Mouse (Mus musculus) small intestine, adult 2 months (tissue): Measurements from ENCODE around the gene Il11. TPM values are rescaled to one million over a fixed set of nuclear protein-coding genes. Genes with fewer than 3 reads are reported as not detected.

Source experiments
- H3K27ac ChIP-seq: fragments of 200-500 bp; 2 replicates; pipeline ENCODE4 v1.5.1; 2012; ENCODE audit warnings: low read depth, low read length, control low read depth, inconsistent platforms; ENCODE audit not compliant: insufficient read depth
- H3K27me3 ChIP-seq: fragments of 200-500 bp; 2 replicates; pipeline ENCODE4 v1.6.1; 2012; ENCODE audit warnings: mild to moderate bottlenecking, moderate library complexity, low read length, inconsistent platforms; ENCODE audit not compliant: control insufficient read depth, insufficient read depth
- H3K36me3 ChIP-seq: fragments of 200-500 bp; 2 replicates; pipeline ENCODE4 v1.6.1; 2012; ENCODE audit warnings: mild to moderate bottlenecking, low read length, control low read depth, inconsistent platforms; ENCODE audit not compliant: control insufficient read depth, insufficient read depth
- H3K4me1 ChIP-seq: fragments of 200-500 bp; 2 replicates; pipeline ENCODE4 v1.6.1; 2012; ENCODE audit warnings: low read length, inconsistent platforms, mixed read lengths; ENCODE audit not compliant: control insufficient read depth, insufficient read depth, insufficient read length
- H3K4me3 ChIP-seq: fragments of 200-500 bp; 2 replicates; pipeline ENCODE4 v1.5.1; 2012; ENCODE audit warnings: low read depth, mild to moderate bottlenecking, control low read depth, inconsistent platforms, low read length, moderate library complexity
- CTCF ChIP-seq: fragments of 200-500 bp; IDR thresholded peaks from 2 replicates; pipeline ENCODE4 v1.5.1; 2012; ENCODE audit warnings: low read depth, mild to moderate bottlenecking, control low read depth, inconsistent platforms, low read length, moderate library complexity, mixed read lengths; ENCODE audit not compliant: insufficient replicate concordance, insufficient read length; ENCODE audit errors: extremely low read depth
- POLR2A ChIP-seq: fragments of 200-500 bp; IDR thresholded peaks from 2 replicates; pipeline ENCODE4 v1.6.1; 2012; ENCODE audit warnings: low read depth, mild to moderate bottlenecking, control low read depth, inconsistent platforms, low read length, moderate library complexity
- WGBS: fragments of 180-500 bp; shearing (Covaris S2); methylation state at CpG from one replicate; pipeline ENCODE4 v1.1.7; 2018; 5-methylcytosine and 5-hydroxymethylcytosine counted together
- polyA plus RNA-seq: library from polyadenylated mRNA; depleted of rRNA; stranded (reverse); fragments of >200 nt; gene quantifications from 2 replicates; pipeline ENCODE4 v1.2.3, GENCODE M21; 2012

Gene Il11
- polyA plus RNA-seq, 1 experiment: 0.32 TPM

DNA sequence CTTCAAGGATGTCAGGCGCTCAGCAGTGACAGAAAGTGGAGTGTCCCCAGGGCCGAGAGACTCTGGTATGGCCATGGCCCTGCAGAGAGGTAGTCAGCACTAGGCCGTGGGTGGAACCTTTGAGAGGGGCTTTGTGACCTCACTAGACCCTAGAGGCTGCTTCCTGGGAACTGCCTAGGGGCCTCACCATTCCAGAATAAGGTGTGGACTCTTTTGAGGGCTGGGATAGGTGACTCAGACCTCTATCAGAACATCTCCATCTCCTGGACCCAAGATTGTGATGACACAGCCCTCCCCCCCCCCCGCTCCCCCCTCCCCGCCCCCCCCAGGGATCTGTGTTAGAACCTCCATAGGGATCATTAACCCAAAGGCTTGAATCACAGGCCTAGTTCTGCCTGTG is 11.5 kb downstream of the Il11 start, which contains the start of gene Fam71e2:
Gene Fam71e2, minus strand, starts transcription at position 101 of the 400 bp plus-strand sequence.
- WGBS: 71% methylated on average over 5 of the region's 5 CpGs
- TF ChIP-seq POLR2A (no peak), CTCF (no peak)
- peaks cover 8% of the 10 kb centered on the region for H3K27me3 ChIP-seq
- no peaks in the 10 kb centered on the region for H3K4me1 ChIP-seq
- no peaks in the 10 kb centered on the region for H3K36me3 ChIP-seq
- H3K27ac ChIP-seq: no peak within 1 kb of the TSS
- no peak within 1 kb of the TSS for H3K4me3 ChIP-seq

GRCm38 (mm10) chr7:4764946-4765710 is 17.5 kb downstream of the Il11 start:
- Histone ChIP-seq H3K4me1 (peaks cover 6% of the 10 kb centered on the region; the same call in 1 of the 2 replicates), H3K27ac (peak overlapping the region; percentile 69), H3K4me3 (no peak overlapping the region), H3K27me3 (no peaks in the 10 kb centered on the region), H3K36me3 (no peaks in the 10 kb centered on the region)
- no peak for TF ChIP-seq POLR2A
- no peak for TF ChIP-seq CTCF
- 12% methylated on average over 4 of the region's 4 CpGs for WGBS

GRCm38 (mm10) chr7:4759670-4760069 is 23.0 kb downstream of the Il11 start:
- no peak overlapping the region for H3K4me3 ChIP-seq
- no peak overlapping the region for H3K27ac ChIP-seq
- WGBS: 37% methylated on average over 1 of the region's 1 CpGs
- TF ChIP-seq POLR2A (no peak), CTCF (no peak)
- H3K4me1 ChIP-seq: peaks cover 2% of the 10 kb centered on the region; the same call in 1 of the 2 replicates
- no peaks in the 10 kb centered on the region for H3K27me3 ChIP-seq
- H3K36me3 ChIP-seq: no peaks in the 10 kb centered on the region

- no peaks in the 10 kb centered on the region for H3K36me3 ChIP-seq
- H3K27ac ChIP-seq: no peak within 1 kb of the TSS
- no peak for TF ChIP-seq CTCF
- no peak for TF ChIP-seq POLR2A
- peaks cover 14% of the 10 kb centered on the region for H3K4me1 ChIP-seq
- 10% methylated on average over 24 of the region's 24 CpGs for WGBS
- H3K27me3 ChIP-seq: no peaks in the 10 kb centered on the region
- H3K4me3 ChIP-seq: peak within 1 kb of the TSS; percentile 58
Observed at GRCm38 (mm10) chr7:4752821-4753570, 29.7 kb downstream of the Il11 start, which contains the start of gene Cox6b2. Cox6b2 (minus strand) TSS chr7:4753094.

- H3K4me1 ChIP-seq: peaks cover 17% of the 10 kb centered on the region
Observed at GRCm38 (mm10) chr7:4751971-4752820, 30.5 kb downstream of the Il11 start.

DNA sequence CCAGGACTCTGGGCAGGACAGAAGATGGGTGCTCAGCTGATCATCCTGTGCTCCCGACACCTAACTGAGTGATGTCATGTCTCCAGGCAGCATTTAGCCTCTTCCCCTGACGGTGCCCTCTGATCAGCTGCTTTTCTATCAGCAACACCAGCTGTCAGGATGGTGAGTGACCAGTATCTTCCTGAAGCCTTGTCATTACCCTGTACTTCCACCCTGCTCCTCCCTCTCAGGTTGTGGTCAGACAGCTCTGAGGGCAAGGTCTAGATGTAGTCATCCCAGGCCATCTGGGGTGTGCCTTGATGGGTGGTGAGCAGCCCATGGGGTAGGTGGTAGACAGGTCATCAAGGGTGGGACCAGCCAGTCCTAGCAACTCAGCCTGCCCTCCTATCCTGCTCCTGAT is 33.5 kb downstream of the Il11 start:
- WGBS: 69% methylated on average over 2 of the region's 2 CpGs
- no peak for TF ChIP-seq POLR2A
- no peak for TF ChIP-seq CTCF
- Histone ChIP-seq H3K27me3 (no peaks in the 10 kb centered on the region), H3K4me1 (peaks cover 16% of the 10 kb centered on the region), H3K36me3 (peaks cover 14% of the 10 kb centered on the region), H3K4me3 (no peak overlapping the region), H3K27ac (peak overlapping the region; percentile 54)

More at GRCm38 (mm10) chr7:4751971-4752820, 30.5 kb downstream of the Il11 start:
- TF ChIP-seq POLR2A (no peak), CTCF (no peak)
- Histone ChIP-seq H3K27me3 (no peaks in the 10 kb centered on the region), H3K36me3 (no peaks in the 10 kb centered on the region; the same call in 1 of the 2 replicates), H3K4me3 (peak overlapping the region; percentile 58), H3K27ac (no peak overlapping the region)
- WGBS: 2% methylated on average over 30 of the region's 30 CpGs
